Mouse (Mus musculus): ENCODE results near the gene Smg1. TPM values are rescaled to one million over a fixed set of nuclear protein-coding genes. Genes with fewer than 3 reads are reported as not detected.

Smg1 gene
- polyA plus RNA-seq, 1 experiment: 0.62 TPM

DNA sequence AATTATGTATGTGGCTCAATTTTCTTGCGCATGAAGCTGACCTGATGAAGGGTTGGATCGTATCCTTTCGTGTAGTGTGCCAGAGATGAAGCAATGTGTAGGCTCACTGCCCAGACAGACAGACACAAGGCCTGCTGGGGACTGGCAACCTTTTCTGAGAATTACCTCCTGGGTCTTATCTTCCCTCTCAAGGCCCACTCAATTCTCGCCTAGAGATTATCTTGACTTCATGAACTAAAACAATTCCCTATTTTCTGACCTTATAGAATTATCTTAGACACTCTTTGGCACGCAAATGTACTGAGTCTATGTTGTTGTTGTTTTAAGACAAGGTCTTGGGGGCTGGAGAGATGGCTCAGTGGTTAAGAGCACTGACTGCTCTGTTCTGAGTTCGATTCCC, 22.6 kb upstream of the Smg1 start:
- Histone ChIP-seq H3K4me3 (replicated peaks) (no peak overlapping the region), H3K27me3 (ENCODE audit: control insufficient read depth) (no peaks in the 10 kb centered on the region), H3K9me3 (ENCODE audit: control insufficient read depth, low read length) (no peaks in the 10 kb centered on the region), H3K4me1 (ENCODE audit: control insufficient read depth) (peaks cover 8% of the 10 kb centered on the region), H3K36me3 (ENCODE audit: control insufficient read depth) (no peaks in the 10 kb centered on the region)
- TF ChIP-seq TAL1 (IDR thresholded peaks at IDR 0.05; ENCODE audit: low read length) (no peak), GATA1 (IDR thresholded peaks at IDR 0.05; ENCODE audit: low read length) (no peak)

DNA sequence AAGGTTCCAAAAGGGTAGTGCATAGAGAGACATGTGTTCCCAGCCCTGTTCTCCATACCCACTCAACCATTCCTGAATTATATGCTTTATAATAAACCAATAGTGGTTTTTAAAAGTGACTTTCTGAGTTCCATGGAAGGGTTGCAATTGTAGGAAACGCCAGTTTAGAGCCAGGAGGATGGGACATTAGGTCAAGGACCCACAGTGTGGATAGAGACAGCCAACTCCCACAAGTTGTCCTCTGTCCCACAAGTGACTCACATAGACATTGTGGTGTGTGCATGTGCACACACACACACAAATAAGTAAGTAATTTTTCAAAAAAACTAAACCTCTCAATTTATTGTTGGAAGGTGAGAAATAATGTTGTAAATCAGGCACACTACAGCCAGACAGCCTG, 20.1 kb upstream of the Smg1 start:
- Histone ChIP-seq H3K9me3 (ENCODE audit: control insufficient read depth, low read length) (no peaks in the 10 kb centered on the region), H3K27me3 (ENCODE audit: control insufficient read depth) (no peaks in the 10 kb centered on the region)
- TF ChIP-seq GATA1 (IDR thresholded peaks at IDR 0.05; ENCODE audit: low read length) (no peak), TAL1 (IDR thresholded peaks at IDR 0.05; ENCODE audit: low read length) (no peak)

DNA sequence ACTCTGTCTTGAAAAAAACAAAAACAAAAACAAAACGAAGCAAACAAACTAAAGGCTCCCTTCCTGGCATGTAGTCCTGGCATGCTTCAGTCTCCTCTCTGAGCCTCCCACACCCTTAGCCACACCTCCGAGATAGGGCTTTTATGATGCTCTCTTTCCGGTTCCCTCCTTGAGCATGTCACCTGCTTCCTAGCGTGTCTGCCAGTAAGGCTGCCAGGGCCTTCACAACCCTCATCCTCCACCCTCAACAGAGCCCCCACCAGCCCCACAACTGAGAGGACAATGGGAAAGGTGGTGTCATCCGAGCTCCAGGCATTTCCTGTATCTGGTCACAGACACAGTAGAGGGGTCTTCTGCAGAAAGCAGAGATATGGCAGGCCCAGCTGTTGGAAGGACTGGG, 18.9 kb upstream of the Smg1 start:
- Histone ChIP-seq H3K36me3 (ENCODE audit: control insufficient read depth) (no peaks in the 10 kb centered on the region), H3K4me3 (replicated peaks) (no peak overlapping the region), H3K4me1 (ENCODE audit: control insufficient read depth) (peaks cover 8% of the 10 kb centered on the region), H3K27me3 (ENCODE audit: control insufficient read depth) (no peaks in the 10 kb centered on the region), H3K9me3 (ENCODE audit: control insufficient read depth, low read length) (no peaks in the 10 kb centered on the region)
- no peak for TF ChIP-seq TAL1 (IDR thresholded peaks at IDR 0.05; ENCODE audit: low read length)
- no peak for TF ChIP-seq GATA1 (IDR thresholded peaks at IDR 0.05; ENCODE audit: low read length)

More for the DNA sequence above, 20.1 kb upstream of the Smg1 start:
- Histone ChIP-seq H3K4me3 (replicated peaks) (no peak overlapping the region), H3K4me1 (ENCODE audit: control insufficient read depth) (peaks cover 8% of the 10 kb centered on the region), H3K36me3 (ENCODE audit: control insufficient read depth) (no peaks in the 10 kb centered on the region)

DNA sequence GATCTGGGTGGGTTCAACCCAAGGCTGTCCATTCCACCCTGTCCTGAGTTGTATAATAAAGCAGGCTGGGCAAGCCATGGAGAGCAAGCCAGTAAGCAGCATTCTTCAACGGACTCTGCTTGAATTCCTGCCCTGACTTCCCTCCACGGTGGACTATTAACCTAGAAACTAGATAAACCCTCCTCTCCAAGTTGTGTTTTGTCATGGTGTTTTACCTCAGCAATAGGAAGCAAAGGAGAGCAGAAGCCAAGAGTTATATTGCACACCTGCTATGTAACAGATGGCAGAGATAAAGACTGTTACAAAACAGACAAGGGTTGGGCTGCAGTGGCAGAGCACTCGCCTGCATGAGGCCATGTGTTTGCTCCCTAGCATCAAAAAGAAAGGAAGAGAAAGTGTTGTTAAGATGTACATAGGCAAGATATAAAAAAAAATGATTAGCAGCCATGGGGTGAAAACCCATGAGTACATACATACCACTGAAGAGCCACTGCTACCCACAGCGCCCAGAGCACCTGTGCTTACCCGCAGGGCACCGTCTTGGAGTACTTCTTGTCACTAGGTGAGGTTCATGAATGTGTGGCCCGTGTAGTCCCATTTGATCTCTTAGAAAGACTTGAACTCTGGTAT, 16.3 kb upstream of the Smg1 start:
- Histone ChIP-seq H3K36me3 (ENCODE audit: control insufficient read depth) (no peaks in the 10 kb centered on the region), H3K4me1 (ENCODE audit: control insufficient read depth) (peaks cover 2% of the 10 kb centered on the region; the same call in 1 of the 2 replicates), H3K27me3 (ENCODE audit: control insufficient read depth) (no peaks in the 10 kb centered on the region), H3K9me3 (ENCODE audit: control insufficient read depth, low read length) (no peaks in the 10 kb centered on the region), H3K4me3 (replicated peaks) (no peak overlapping the region)
- TF ChIP-seq GATA1 (IDR thresholded peaks at IDR 0.05; ENCODE audit: low read length): no peak
- TF ChIP-seq TAL1 (IDR thresholded peaks at IDR 0.05; ENCODE audit: low read length): no peak

DNA sequence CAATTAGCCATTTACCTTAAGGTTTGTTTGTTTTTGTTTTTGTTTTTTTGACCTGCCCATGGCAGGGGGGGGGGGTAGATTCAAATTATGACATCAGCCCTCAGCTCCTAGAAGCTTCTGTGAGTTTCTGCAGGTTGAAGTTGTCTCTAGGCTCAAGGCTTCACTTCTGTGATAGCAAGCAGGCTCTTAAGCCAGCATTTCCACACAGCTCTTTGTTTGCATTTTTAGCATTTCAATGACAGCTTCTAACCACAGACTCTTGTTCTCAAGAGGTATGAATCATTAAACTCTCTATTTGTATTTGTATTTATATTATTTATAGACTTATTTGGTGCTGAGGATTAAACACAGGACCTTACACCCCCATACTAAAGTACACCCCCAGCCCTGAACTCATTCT, 15.0 kb upstream of the Smg1 start:
- no peaks in the 10 kb centered on the region for H3K36me3 ChIP-seq (ENCODE audit: control insufficient read depth)
- peaks cover 2% of the 10 kb centered on the region; the same call in 1 of the 2 replicates for H3K4me1 ChIP-seq (ENCODE audit: control insufficient read depth)
- TF ChIP-seq TAL1 (IDR thresholded peaks at IDR 0.05; ENCODE audit: low read length) (no peak), GATA1 (IDR thresholded peaks at IDR 0.05; ENCODE audit: low read length) (no peak)
- H3K9me3 ChIP-seq (ENCODE audit: control insufficient read depth, low read length): no peaks in the 10 kb centered on the region
- H3K4me3 ChIP-seq (replicated peaks): no peak overlapping the region
- H3K27me3 ChIP-seq (ENCODE audit: control insufficient read depth): no peaks in the 10 kb centered on the region

DNA sequence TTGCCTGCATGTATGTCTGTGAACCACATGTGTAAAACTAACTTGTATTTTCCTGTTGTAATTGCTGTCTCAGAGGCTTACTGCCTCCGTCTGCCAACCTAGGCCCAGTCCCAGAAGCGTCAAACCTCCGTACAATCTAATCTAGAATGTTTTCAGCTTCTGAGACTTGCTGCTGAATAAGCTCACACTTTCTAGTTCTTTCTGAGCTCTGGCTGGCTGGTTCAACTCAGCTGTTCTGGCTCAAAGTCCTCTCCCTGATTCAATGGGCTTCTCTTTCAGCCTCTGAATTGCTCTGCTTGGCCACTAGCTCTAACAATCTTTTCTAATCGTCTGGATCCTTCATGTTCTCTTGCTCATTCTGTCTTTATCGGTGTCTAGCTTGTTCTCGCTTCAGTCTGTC, 13.3 kb upstream of the Smg1 start:
- no peak for TF ChIP-seq TAL1 (IDR thresholded peaks at IDR 0.05; ENCODE audit: low read length)
- no peak for TF ChIP-seq GATA1 (IDR thresholded peaks at IDR 0.05; ENCODE audit: low read length)
- H3K9me3 ChIP-seq (ENCODE audit: control insufficient read depth, low read length): no peaks in the 10 kb centered on the region
- no peaks in the 10 kb centered on the region for H3K27me3 ChIP-seq (ENCODE audit: control insufficient read depth)
- peaks cover 3% of the 10 kb centered on the region; the same call in 1 of the 2 replicates for H3K4me1 ChIP-seq (ENCODE audit: control insufficient read depth)
- no peak overlapping the region for H3K4me3 ChIP-seq (replicated peaks)
- no peaks in the 10 kb centered on the region for H3K36me3 ChIP-seq (ENCODE audit: control insufficient read depth)

DNA sequence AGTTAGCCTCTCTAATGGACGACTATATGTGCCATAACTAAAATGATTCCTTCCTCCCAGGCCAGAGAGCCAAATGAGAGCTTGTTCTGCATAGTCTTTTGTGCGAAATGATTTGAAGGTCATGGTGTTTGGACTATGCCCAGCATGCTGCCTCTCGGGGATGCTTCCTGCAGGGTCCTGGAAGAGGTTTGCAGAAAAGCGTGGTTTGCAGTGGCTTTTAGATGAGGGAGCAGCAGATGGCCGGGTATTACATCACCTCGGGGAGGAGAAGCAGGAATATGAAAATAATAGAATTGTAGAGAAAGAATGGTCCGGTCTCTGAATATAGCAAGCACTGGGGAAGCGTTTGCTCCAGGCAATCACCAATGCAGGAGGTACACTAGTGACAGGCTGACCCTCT, 11.0 kb upstream of the Smg1 start:
- no peaks in the 10 kb centered on the region for H3K36me3 ChIP-seq (ENCODE audit: control insufficient read depth)
- TF ChIP-seq TAL1 (IDR thresholded peaks at IDR 0.05; ENCODE audit: low read length) (no peak), GATA1 (IDR thresholded peaks at IDR 0.05; ENCODE audit: low read length) (no peak)
- H3K4me1 ChIP-seq (ENCODE audit: control insufficient read depth): peaks cover 3% of the 10 kb centered on the region; the same call in 1 of the 2 replicates
- no peak overlapping the region for H3K4me3 ChIP-seq (replicated peaks)
- no peaks in the 10 kb centered on the region for H3K27me3 ChIP-seq (ENCODE audit: control insufficient read depth)
- H3K9me3 ChIP-seq (ENCODE audit: control insufficient read depth, low read length): no peaks in the 10 kb centered on the region

DNA sequence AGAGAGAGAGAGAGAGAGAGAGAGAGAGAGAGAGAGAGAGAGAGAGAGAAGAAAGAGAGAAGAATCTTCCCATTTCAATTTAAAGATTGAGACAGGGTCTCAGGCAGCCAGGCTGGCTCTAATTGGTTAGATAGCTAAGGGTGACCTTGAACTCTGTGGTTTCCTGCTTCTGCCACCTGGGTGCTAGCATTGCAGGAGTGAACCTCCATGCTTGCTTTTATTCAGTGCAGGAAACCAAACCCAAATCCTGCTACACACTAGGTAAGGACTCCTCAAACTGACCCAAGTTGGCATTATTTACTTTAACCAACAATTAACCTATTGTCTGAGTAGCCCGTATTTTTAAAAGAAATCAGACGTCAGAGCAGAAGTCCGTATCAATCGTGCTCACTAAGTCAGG, 10.5 kb upstream of the Smg1 start:
- TF ChIP-seq GATA1 (IDR thresholded peaks at IDR 0.05; ENCODE audit: low read length) (no peak), TAL1 (IDR thresholded peaks at IDR 0.05; ENCODE audit: low read length) (no peak)

DNA sequence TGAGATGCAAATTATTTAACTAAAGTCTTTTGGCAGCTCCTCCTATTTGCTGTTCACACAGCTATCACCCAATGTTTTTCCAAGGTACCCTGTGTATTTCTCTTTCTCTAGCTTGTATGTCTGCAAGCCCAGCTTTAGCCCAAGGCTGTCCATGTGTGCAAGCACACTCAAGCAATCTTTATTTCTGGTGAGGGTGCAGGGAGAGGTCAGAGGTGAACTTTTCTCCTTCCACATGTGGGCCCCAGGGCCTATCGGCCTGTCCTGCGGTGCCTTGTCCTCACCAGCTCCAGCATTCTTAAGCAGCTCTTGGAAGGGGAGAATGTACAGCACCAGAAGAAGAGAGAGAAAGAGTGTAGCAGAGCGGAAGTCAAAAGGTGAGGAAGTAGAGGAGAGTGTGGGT, 9.5 kb upstream of the Smg1 start:
- peaks cover 3% of the 10 kb centered on the region; the same call in 1 of the 2 replicates for H3K4me1 ChIP-seq (ENCODE audit: control insufficient read depth)
- H3K36me3 ChIP-seq (ENCODE audit: control insufficient read depth): no peaks in the 10 kb centered on the region
- no peaks in the 10 kb centered on the region for H3K27me3 ChIP-seq (ENCODE audit: control insufficient read depth)
- H3K4me3 ChIP-seq (replicated peaks): no peak overlapping the region
- H3K9me3 ChIP-seq (ENCODE audit: control insufficient read depth, low read length): no peaks in the 10 kb centered on the region
- no peak for TF ChIP-seq TAL1 (IDR thresholded peaks at IDR 0.05; ENCODE audit: low read length)
- no peak for TF ChIP-seq GATA1 (IDR thresholded peaks at IDR 0.05; ENCODE audit: low read length)

More for the DNA sequence above, 10.5 kb upstream of the Smg1 start:
- H3K9me3 ChIP-seq (ENCODE audit: control insufficient read depth, low read length): no peaks in the 10 kb centered on the region
- H3K4me3 ChIP-seq (replicated peaks): no peak overlapping the region
- H3K27me3 ChIP-seq (ENCODE audit: control insufficient read depth): no peaks in the 10 kb centered on the region
- H3K4me1 ChIP-seq (ENCODE audit: control insufficient read depth): peaks cover 3% of the 10 kb centered on the region; the same call in 1 of the 2 replicates
- no peaks in the 10 kb centered on the region for H3K36me3 ChIP-seq (ENCODE audit: control insufficient read depth)

DNA sequence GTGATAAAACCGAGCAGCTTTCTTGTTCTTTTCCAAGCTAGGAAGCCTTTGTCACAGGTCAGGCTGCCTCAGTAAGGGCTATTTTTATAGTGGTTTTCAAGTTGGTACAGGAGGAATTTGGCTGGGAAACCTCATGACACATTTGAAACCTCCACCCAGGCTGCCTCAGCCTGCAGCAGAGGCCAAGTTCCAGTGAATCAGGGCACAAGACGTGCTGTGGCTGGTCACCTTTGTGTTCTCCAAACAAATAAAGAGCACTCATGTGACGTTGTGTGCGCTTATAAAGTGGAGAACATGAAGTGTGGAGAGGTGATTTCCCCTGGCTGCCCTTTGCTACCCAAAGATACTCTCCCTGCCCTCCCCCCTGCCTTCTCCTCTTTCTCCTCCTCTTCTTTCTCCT, 8.9 kb upstream of the Smg1 start:
- no peak for TF ChIP-seq TAL1 (IDR thresholded peaks at IDR 0.05; ENCODE audit: low read length)
- TF ChIP-seq GATA1 (IDR thresholded peaks at IDR 0.05; ENCODE audit: low read length): no peak

More for the DNA sequence above, 8.9 kb upstream of the Smg1 start:
- no peak overlapping the region for H3K4me3 ChIP-seq (replicated peaks)
- H3K36me3 ChIP-seq (ENCODE audit: control insufficient read depth): no peaks in the 10 kb centered on the region
- peaks cover 6% of the 10 kb centered on the region for H3K4me1 ChIP-seq (ENCODE audit: control insufficient read depth)
- no peaks in the 10 kb centered on the region for H3K9me3 ChIP-seq (ENCODE audit: control insufficient read depth, low read length)
- H3K27me3 ChIP-seq (ENCODE audit: control insufficient read depth): no peaks in the 10 kb centered on the region
